Mouse (Mus musculus): ENCODE measurements around the gene Tmsb10. TPM values are rescaled to one million over a fixed set of nuclear protein-coding genes. Genes with fewer than 3 reads are reported as not detected.
A peak's percentile ranks its signal among the peaks of the same experiment; 100 is the strongest.

Gene Tmsb10
- polyA plus RNA-seq, 1 experiment = 30.4 TPM

DNA sequence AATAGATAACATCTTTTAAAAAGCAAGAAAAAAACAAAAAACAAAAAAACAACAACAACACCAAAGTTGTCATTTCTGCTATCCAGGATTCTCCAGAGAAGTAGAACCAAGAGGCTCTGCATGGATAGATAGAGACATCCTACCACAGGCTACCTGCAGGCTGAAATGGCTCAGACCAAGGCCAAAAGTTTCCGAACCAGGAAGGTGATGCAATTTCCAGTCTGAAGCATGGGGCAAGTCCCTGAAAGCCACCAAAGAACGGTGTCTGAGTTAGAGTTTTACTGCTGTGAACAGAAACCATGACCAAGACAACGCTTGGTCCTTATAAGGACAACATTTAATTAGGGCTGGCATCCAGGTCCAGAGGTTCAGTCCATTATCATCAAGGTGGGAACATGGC lies 10.2 kb downstream of the Tmsb10 start:
- Histone ChIP-seq H3K4me1 (ENCODE audit: control insufficient read depth, insufficient read depth, insufficient read length, low read length) (no peaks in the 10 kb centered on the region), H3K27me3 (ENCODE audit: control insufficient read depth, insufficient read depth, low read length) (no peaks in the 10 kb centered on the region), H3K36me3 (ENCODE audit: control insufficient read depth, insufficient read depth, low read length) (no peaks in the 10 kb centered on the region), H3K4me3 (ENCODE audit: low read depth, low read length) (no peak overlapping the region), H3K27ac (ENCODE audit: insufficient read depth, low read depth, low read length) (no peak overlapping the region)
- WGBS = 89% methylated on average over 3 of the region's 3 CpGs
- no peak for TF ChIP-seq POLR2A (IDR thresholded peaks at IDR 0.05; ENCODE audit: low read depth, low read length)
- no peak for TF ChIP-seq CTCF (IDR thresholded peaks at IDR 0.05; ENCODE audit: extremely low read depth, insufficient read length, insufficient replicate concordance, low read depth, low read length)

DNA sequence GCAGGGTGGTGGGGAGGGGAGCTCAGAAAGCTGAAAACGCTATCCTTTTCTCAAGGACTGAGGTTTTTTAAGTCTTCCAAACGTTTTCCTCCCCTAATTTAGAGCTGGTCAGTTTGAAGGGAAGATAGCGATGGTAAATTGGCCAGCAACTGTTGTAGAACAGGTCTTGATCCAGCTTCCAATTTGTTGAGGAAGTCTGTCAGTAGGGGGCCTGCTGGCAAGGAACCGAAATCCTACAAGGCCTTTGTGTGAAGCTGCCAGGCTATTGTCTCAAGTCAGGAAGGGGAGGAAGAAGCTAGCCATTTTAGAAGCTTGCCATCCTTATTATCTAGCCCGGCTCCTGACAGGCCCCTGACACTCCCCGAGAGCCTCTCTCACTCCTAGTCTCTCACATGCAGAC lies 10.6 kb downstream of the Tmsb10 start:
- no peak for TF ChIP-seq POLR2A (IDR thresholded peaks at IDR 0.05; ENCODE audit: low read depth, low read length)
- TF ChIP-seq CTCF (IDR thresholded peaks at IDR 0.05; ENCODE audit: extremely low read depth, insufficient read length, insufficient replicate concordance, low read depth, low read length) = no peak
- WGBS = 78% methylated on average over 6 of the region's 6 CpGs
- Histone ChIP-seq H3K4me3 (ENCODE audit: low read depth, low read length) (no peak overlapping the region), H3K36me3 (ENCODE audit: control insufficient read depth, insufficient read depth, low read length) (no peaks in the 10 kb centered on the region), H3K27ac (ENCODE audit: insufficient read depth, low read depth, low read length) (no peak overlapping the region), H3K4me1 (ENCODE audit: control insufficient read depth, insufficient read depth, insufficient read length, low read length) (no peaks in the 10 kb centered on the region), H3K27me3 (ENCODE audit: control insufficient read depth, insufficient read depth, low read length) (no peaks in the 10 kb centered on the region)

DNA sequence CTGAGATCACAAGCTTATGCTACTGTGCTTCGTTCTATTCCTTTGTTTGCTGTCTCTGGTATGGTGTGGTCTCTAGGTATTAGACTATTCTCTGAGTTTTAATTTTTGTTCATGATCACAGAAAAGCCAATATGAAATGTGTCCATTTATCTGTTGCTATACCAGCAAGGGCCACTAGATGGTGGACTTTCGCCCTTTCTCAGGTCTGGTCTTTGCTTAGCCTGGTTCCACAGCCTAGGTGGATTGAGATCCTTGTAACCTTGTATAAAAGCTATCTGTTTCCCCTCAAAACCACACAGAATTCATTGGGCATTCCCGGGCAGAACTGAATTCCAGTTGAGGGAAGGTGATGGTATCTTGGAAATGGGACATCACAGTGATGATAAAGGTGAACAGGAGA lies 18.1 kb downstream of the Tmsb10 start:
- H3K36me3 ChIP-seq (ENCODE audit: control insufficient read depth, insufficient read depth, low read length) = no peaks in the 10 kb centered on the region
- no peak overlapping the region for H3K27ac ChIP-seq (ENCODE audit: insufficient read depth, low read depth, low read length)
- peaks cover 5% of the 10 kb centered on the region; the same call in 1 of the 2 replicates for H3K4me1 ChIP-seq (ENCODE audit: control insufficient read depth, insufficient read depth, insufficient read length, low read length)
- WGBS = 7% methylated on average over 3 of the region's 3 CpGs
- no peaks in the 10 kb centered on the region for H3K27me3 ChIP-seq (ENCODE audit: control insufficient read depth, insufficient read depth, low read length)
- peak; percentile 43; the same call in 1 of the 2 replicates for TF ChIP-seq CTCF (IDR thresholded peaks at IDR 0.05; ENCODE audit: extremely low read depth, insufficient read length, insufficient replicate concordance, low read depth, low read length)
- TF ChIP-seq POLR2A (IDR thresholded peaks at IDR 0.05; ENCODE audit: low read depth, low read length) = no peak
- no peak overlapping the region for H3K4me3 ChIP-seq (ENCODE audit: low read depth, low read length)

DNA sequence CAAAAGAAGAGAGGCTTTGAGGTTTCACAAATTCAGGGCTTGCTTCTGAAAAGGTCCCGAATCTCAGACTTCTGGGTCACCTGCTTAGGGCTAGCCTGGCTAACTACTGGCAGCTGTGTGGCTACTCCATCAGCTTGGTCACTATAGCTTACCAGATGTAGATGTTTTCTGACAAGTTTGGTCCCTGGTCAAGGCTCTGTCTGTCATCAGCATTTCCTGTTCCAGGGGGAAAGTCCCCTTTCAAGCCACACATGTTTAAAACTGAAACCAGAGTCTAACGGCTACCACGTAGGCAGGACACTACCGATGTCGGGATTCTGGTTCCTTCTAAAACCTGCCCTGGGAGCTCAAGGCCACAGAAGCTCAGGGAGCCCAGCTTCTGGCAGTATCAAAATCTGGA lies 20.7 kb downstream of the Tmsb10 start:
- Histone ChIP-seq H3K27me3 (ENCODE audit: control insufficient read depth, insufficient read depth, low read length) (no peaks in the 10 kb centered on the region), H3K4me1 (ENCODE audit: control insufficient read depth, insufficient read depth, insufficient read length, low read length) (peaks cover 10% of the 10 kb centered on the region; the same call in 1 of the 2 replicates), H3K4me3 (ENCODE audit: low read depth, low read length) (no peak overlapping the region), H3K27ac (ENCODE audit: insufficient read depth, low read depth, low read length) (peak overlapping the region; percentile 49), H3K36me3 (ENCODE audit: control insufficient read depth, insufficient read depth, low read length) (no peaks in the 10 kb centered on the region)
- WGBS = 17% methylated on average over 5 of the region's 5 CpGs
- TF ChIP-seq CTCF (IDR thresholded peaks at IDR 0.05; ENCODE audit: extremely low read depth, insufficient read length, insufficient replicate concordance, low read depth, low read length) = no peak
- no peak for TF ChIP-seq POLR2A (IDR thresholded peaks at IDR 0.05; ENCODE audit: low read depth, low read length)

DNA sequence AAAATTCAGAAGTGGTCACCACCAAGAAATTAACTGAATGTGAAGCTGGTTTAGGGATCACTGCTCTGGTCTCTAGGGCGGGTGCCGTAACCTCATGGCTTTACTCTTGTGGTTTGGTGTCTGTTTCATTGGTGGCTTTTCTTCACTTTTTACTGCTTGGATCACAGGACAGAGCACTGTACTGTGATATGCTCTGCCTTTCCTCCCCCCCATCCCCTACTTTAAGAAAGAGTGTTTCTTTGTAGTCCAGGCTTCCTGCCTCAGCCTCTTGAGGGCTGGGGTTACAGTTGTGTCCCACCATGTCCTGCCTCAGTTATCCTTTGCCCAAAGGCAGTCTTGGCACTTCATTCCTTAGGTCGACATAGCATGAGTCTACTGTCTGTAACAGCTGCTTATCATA lies 21.1 kb downstream of the Tmsb10 start:
- WGBS = 66% methylated on average over 3 of the region's 3 CpGs
- Histone ChIP-seq H3K36me3 (ENCODE audit: control insufficient read depth, insufficient read depth, low read length) (no peaks in the 10 kb centered on the region), H3K27me3 (ENCODE audit: control insufficient read depth, insufficient read depth, low read length) (no peaks in the 10 kb centered on the region), H3K27ac (ENCODE audit: insufficient read depth, low read depth, low read length) (peak overlapping the region; percentile 49), H3K4me1 (ENCODE audit: control insufficient read depth, insufficient read depth, insufficient read length, low read length) (peaks cover 10% of the 10 kb centered on the region; the same call in 1 of the 2 replicates), H3K4me3 (ENCODE audit: low read depth, low read length) (no peak overlapping the region)
- TF ChIP-seq CTCF (IDR thresholded peaks at IDR 0.05; ENCODE audit: extremely low read depth, insufficient read length, insufficient replicate concordance, low read depth, low read length) (no peak), POLR2A (IDR thresholded peaks at IDR 0.05; ENCODE audit: low read depth, low read length) (no peak)

DNA sequence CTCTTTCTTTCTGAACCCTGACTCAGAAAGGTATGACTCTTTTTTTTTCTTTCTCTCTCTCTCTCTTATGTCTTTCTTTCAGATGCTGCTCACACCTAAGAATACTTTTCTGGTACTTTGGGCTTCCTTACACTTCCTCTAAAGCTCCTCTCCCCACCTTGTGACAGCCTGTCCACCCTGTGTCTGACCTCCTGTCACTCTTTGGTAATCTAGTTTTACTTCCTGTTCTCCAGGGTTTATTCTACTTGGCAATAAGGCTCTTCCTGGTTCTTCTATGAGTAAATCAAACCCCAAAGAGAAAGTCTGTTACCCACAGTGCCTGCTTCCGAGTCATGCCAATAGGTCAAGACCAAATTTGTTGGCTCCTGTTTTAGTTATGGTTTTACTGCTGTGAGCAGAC lies 25.6 kb downstream of the Tmsb10 start:
- 63% methylated on average over 1 of the region's 1 CpGs for WGBS
- Histone ChIP-seq H3K4me1 (ENCODE audit: control insufficient read depth, insufficient read depth, insufficient read length, low read length) (peaks cover 21% of the 10 kb centered on the region; the same call in 1 of the 2 replicates), H3K4me3 (ENCODE audit: low read depth, low read length) (no peak overlapping the region), H3K27me3 (ENCODE audit: control insufficient read depth, insufficient read depth, low read length) (no peaks in the 10 kb centered on the region), H3K27ac (ENCODE audit: insufficient read depth, low read depth, low read length) (peak overlapping the region; percentile 47; the same call in 1 of the 2 replicates), H3K36me3 (ENCODE audit: control insufficient read depth, insufficient read depth, low read length) (no peaks in the 10 kb centered on the region)
- TF ChIP-seq CTCF (IDR thresholded peaks at IDR 0.05; ENCODE audit: extremely low read depth, insufficient read length, insufficient replicate concordance, low read depth, low read length) (no peak), POLR2A (IDR thresholded peaks at IDR 0.05; ENCODE audit: low read depth, low read length) (no peak)

DNA sequence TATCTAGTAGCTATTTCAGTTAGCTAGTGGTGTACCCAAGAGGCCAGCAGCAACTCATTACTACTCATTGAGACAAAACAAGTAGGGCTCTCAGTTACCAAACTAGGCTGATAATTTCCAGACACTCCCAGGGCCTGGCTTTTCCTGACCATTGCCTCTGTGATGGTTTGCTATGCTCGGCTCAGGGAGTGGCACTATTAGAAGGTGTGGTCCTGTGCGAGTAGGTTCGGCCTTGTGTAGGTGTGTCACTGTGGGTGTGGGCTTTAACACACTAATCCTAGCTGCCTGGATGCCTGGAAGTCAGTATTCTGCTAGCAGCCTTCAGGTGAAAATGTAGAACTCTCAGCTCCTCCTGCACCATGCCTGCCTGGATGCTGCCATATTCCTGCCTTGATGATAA lies 27.0 kb downstream of the Tmsb10 start:
- Histone ChIP-seq H3K4me1 (ENCODE audit: control insufficient read depth, insufficient read depth, insufficient read length, low read length) (peaks cover 22% of the 10 kb centered on the region; the same call in 1 of the 2 replicates), H3K36me3 (ENCODE audit: control insufficient read depth, insufficient read depth, low read length) (no peaks in the 10 kb centered on the region), H3K27me3 (ENCODE audit: control insufficient read depth, insufficient read depth, low read length) (no peaks in the 10 kb centered on the region), H3K27ac (ENCODE audit: insufficient read depth, low read depth, low read length) (no peak overlapping the region), H3K4me3 (ENCODE audit: low read depth, low read length) (no peak overlapping the region)
- WGBS = 33% methylated on average over 3 of the region's 3 CpGs
- TF ChIP-seq POLR2A (IDR thresholded peaks at IDR 0.05; ENCODE audit: low read depth, low read length) (no peak), CTCF (IDR thresholded peaks at IDR 0.05; ENCODE audit: extremely low read depth, insufficient read length, insufficient replicate concordance, low read depth, low read length) (no peak)

Measured in small intestine, adult 2 months (tissue).